Comparison of ENCODE assay signal across 23 mouse cellular contexts in the genomic region with DNA sequence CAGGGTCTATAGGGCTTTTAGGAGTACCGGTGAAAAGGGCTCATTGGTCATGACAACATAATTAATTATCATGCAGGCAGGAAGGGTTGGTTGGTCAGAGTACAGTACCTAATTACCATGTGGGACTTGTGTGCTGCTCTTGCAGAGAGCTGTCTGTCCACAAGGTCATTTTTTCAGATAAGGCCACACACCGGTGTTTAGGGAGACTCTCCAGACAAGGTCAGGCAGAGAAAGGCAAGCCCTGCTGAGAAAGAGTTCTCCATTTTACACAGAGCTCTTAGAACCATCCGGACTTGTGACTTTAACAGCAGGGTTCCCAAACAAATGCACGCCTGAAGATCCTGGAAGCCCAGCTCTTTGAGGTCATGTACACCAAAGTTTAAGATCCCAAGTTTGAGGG. TPM values are rescaled to one million over a fixed set of nuclear protein-coding genes. Genes with fewer than 3 reads are reported as not detected.
A peak's percentile ranks its signal among the peaks of the same experiment; 100 is the strongest.
DNase-seq lines count a peak whose midpoint lies in the region; ATAC-seq and TF ChIP-seq lines count a peak whose summit lies in the region.
"Had no signal": no experiment of that assay in that cellular context is flagged by ENCODE, and none has a peak within 500 bp of the region (broad histone marks: within the 10 kb centered on the region; RNA-seq: fewer than 3 reads in every experiment).

No protein-coding gene starts in this region.

- no peak for TF ChIP-seq EP300 in heart, adult 2 months (IDR thresholded peaks at IDR 0.05; ENCODE audit: insufficient read depth, low read depth, low read length)
- no peak for TF ChIP-seq EP300 in heart, postnatal 0 days (IDR thresholded peaks at IDR 0.05; ENCODE audit: low read depth)

- H3K9me3 ChIP-seq in heart, embryonic 13.5 days: no peaks in the 10 kb centered on the region
- no peaks in the 10 kb centered on the region for H3K9me3 ChIP-seq in heart, postnatal 0 days (replicated peaks; ENCODE audit: control insufficient read depth, low read length)
- H3K9me3 ChIP-seq: embryonic facial prominence, embryonic 15.5 days; forebrain, embryonic 10.5 days; hindbrain, embryonic 15.5 days; kidney, embryonic 15.5 days had no signal

- peak; percentile 14 to 30 for DNase-seq in adrenal gland, adult (ENCODE audit: inconsistent age in 2 of 2, low spot score in 1 of 2)
- DNase-seq in adrenal gland, postnatal 36 days: no peak
- DNase-seq in heart, adult 2 months: no peak
- peak; percentile 70 for DNase-seq in heart, postnatal 0 days (ENCODE audit: low spot score)
- DNase-seq in heart, postnatal 14 days: no peak
- peak; percentile 15 for DNase-seq in heart, postnatal 4 days
- no peak for DNase-seq in cerebellum, adult 18-20 months
- DNase-seq: adrenal gland, adult 8-10 months; cerebellum, adult 8-10 months; cerebellum, postnatal 14 days; embryo, embryonic 11 days; gastrocnemius, postnatal 36 days; kidney, adult 2 months; kidney, postnatal 14 days had no signal

- WGBS in heart, embryonic 13.5 days: 36% methylated on average over 4 of the region's 4 CpGs
- WGBS in heart, adult 2 months: 58% methylated on average over 4 of the region's 4 CpGs
- 39% methylated on average over 4 of the region's 4 CpGs for WGBS in heart, postnatal 0 days

- no peaks in the 10 kb centered on the region for H3K79me2 ChIP-seq in heart, adult 2 months (replicated peaks; ENCODE audit: control insufficient read depth, insufficient read depth, low read length)

- ATAC-seq in heart, embryonic 13.5 days (ENCODE audit: extremely low read depth, insufficient number of reproducible peaks, low FRiP score, low TSS enrichment): no peak
- peak; percentile 87 for ATAC-seq in heart, postnatal 0 days (ENCODE audit: insufficient read depth, low read depth)
- ATAC-seq: forebrain, embryonic 14.5 days; intestine, embryonic 16.5 days had no signal

- H3K27me3 ChIP-seq in heart, embryonic 13.5 days (replicated peaks): no peaks in the 10 kb centered on the region
- no peaks in the 10 kb centered on the region for H3K27me3 ChIP-seq in heart, adult 2 months (ENCODE audit: control insufficient read depth, insufficient read depth, low read length)
- no peaks in the 10 kb centered on the region for H3K27me3 ChIP-seq in heart, postnatal 0 days (ENCODE audit: control insufficient read depth, insufficient read depth, low read length)
- H3K27me3 ChIP-seq: embryonic facial prominence, embryonic 15.5 days; hindbrain, embryonic 15.5 days; kidney, embryonic 15.5 days had no signal

- no peak for TF ChIP-seq CTCF in heart, adult 2 months (IDR thresholded peaks at IDR 0.05)
- TF ChIP-seq CTCF in heart, postnatal 0 days (IDR thresholded peaks at IDR 0.05; ENCODE audit: low read depth): no peak

- no peak overlapping the region for H3K4me2 ChIP-seq in heart, embryonic 13.5 days
- H3K4me2 ChIP-seq in heart, postnatal 0 days (ENCODE audit: low read depth, low read length): no peak overlapping the region
- H3K4me2 ChIP-seq: embryonic facial prominence, embryonic 15.5 days; hindbrain, embryonic 15.5 days; kidney, embryonic 15.5 days had no signal

- H3K36me3 ChIP-seq in heart, embryonic 13.5 days: no peaks in the 10 kb centered on the region
- H3K36me3 ChIP-seq in heart, adult 2 months (ENCODE audit: control insufficient read depth, insufficient read depth, low read length): no peaks in the 10 kb centered on the region
- no peaks in the 10 kb centered on the region for H3K36me3 ChIP-seq in heart, postnatal 0 days (replicated peaks; ENCODE audit: control insufficient read depth, insufficient read depth, low read length)
- H3K36me3 ChIP-seq: embryonic facial prominence, embryonic 15.5 days; forebrain, embryonic 10.5 days; G1E; hindbrain, embryonic 15.5 days; kidney, embryonic 15.5 days had no signal

- peak overlapping the region; percentile 18; the same call in 1 of the 2 replicates for H3K27ac ChIP-seq in heart, embryonic 13.5 days (replicated peaks)
- H3K27ac ChIP-seq in heart, adult 2 months: no peak overlapping the region
- H3K27ac ChIP-seq in heart, postnatal 0 days (ENCODE audit: low read depth): peak overlapping the region; percentile 58
- H3K27ac ChIP-seq: embryonic facial prominence, embryonic 15.5 days; forebrain, embryonic 10.5 days; hindbrain, embryonic 15.5 days; kidney, embryonic 15.5 days had no signal

- H3K4me3 ChIP-seq in heart, embryonic 13.5 days: no peak overlapping the region
- no peak overlapping the region for H3K4me3 ChIP-seq in heart, adult 2 months
- no peak overlapping the region for H3K4me3 ChIP-seq in heart, postnatal 0 days (ENCODE audit: low read depth, low read length)
- H3K4me3 ChIP-seq: embryonic facial prominence, embryonic 15.5 days; erythroblast, embryonic 14.5 days; forebrain, embryonic 10.5 days; hindbrain, embryonic 15.5 days; kidney, embryonic 15.5 days had no signal

- TF ChIP-seq POLR2A in heart, adult 2 months (IDR thresholded peaks at IDR 0.05; ENCODE audit: insufficient read depth, low read depth, low read length): no peak

- H3K9ac ChIP-seq in heart, embryonic 13.5 days: no peak overlapping the region
- no peak overlapping the region for H3K9ac ChIP-seq in heart, adult 2 months (ENCODE audit: low read depth, low read length)
- no peak overlapping the region for H3K9ac ChIP-seq in heart, postnatal 0 days (replicated peaks; ENCODE audit: low read depth, low read length)
- H3K9ac ChIP-seq: embryonic facial prominence, embryonic 15.5 days; hindbrain, embryonic 15.5 days; kidney, embryonic 15.5 days had no signal

- peaks cover 7% of the 10 kb centered on the region; the same call in 1 of the 2 replicates for H3K4me1 ChIP-seq in heart, embryonic 13.5 days
- no peaks in the 10 kb centered on the region for H3K4me1 ChIP-seq in heart, adult 2 months (ENCODE audit: control insufficient read depth, insufficient read depth, low read length)
- no peaks in the 10 kb centered on the region; the same call in 1 of the 2 replicates for H3K4me1 ChIP-seq in heart, postnatal 0 days (ENCODE audit: control insufficient read depth, insufficient read depth)
- H3K4me1 ChIP-seq: embryonic facial prominence, embryonic 15.5 days; forebrain, embryonic 10.5 days; hindbrain, embryonic 15.5 days; kidney, embryonic 15.5 days had no signal

- intact Hi-C loops in heart, adult 2 months (cut with DNase I): no loop called here
- intact Hi-C loops in heart, postnatal 14 days (cut with DNase I): no loop called here

RNA-seq across cellular contexts. Expression of a gene that starts 38.3 kb away (rescaled TPM):
- total RNA-seq in adrenal gland, postnatal 36 days (2021): 10 to 100 TPM; 39.8 to 41.5 TPM
- 50.3 and 54.6 TPM in 2 replicates for polyA plus RNA-seq in heart, embryonic 13.5 days (2015; fragmentation: Nextera tagmentation; extraction: Ambion mirVana)
- total RNA-seq in heart, adult 2 months (2021): 10 to 100 TPM; 70.7 to 78.9 TPM
- 28.1 and 53.7 TPM in 2 replicates for polyA plus RNA-seq in heart, adult 2 months (2012; rRNA removed)
- 66.2 and 78.7 TPM in 2 replicates for total RNA-seq in heart, postnatal 0 days (2014; rRNA removed; ENCODE audit: low replicate concordance)
- polyA plus RNA-seq in heart, postnatal 0 days (2015; fragmentation: Nextera tagmentation; extraction: Ambion mirVana): 48.6 and 49.9 TPM in 2 replicates
- total RNA-seq in heart, postnatal 14 days (2021): 10 to 100 TPM; 69.3 to 73.9 TPM
- total RNA-seq in heart, postnatal 4 days (2021): 100 to 1,000 TPM; 107 to 108 TPM
- polyA plus RNA-seq: G1E had no signal

Comparison
In these comparisons a context has a peak if more than half of its experiments do, and no peak if none do; other contexts are left out.
1. DNase-seq: peak in adrenal gland, adult (2 of 2), heart, postnatal 0 days (single experiment) and heart, postnatal 4 days (single experiment); none in adrenal gland, postnatal 36 days (0 of 2), heart, adult 2 months (0 of 2), heart, postnatal 14 days (0 of 2) and cerebellum, adult 18-20 months (0 of 2).